Mouse (Mus musculus): ENCODE measurements at regions not wholly inside any gene's neighbourhood (a gene's known extent, or its start where the extent isn't known, plus 50 kb on each side); places are given as distances from the start of the nearest gene placed in this dataset.

GRCm38 (mm10) chr3:66515773-66516406 lies 219.3 kb upstream of the Veph1 start:
- DNase-seq: no peak

- no peak for DNase-seq
These were observed 217.9 kb upstream of the Veph1 start for GRCm38 (mm10) chr3:66514587-66514986.

- DNase-seq: no peak
These were observed 215.8 kb upstream of the Veph1 start for GRCm38 (mm10) chr3:66512408-66512807.

GRCm38 (mm10) chr3:66510455-66510854 lies 213.8 kb upstream of the Veph1 start:
- DNase-seq: no peak

- no peak for DNase-seq
These were observed 209.5 kb upstream of the Veph1 start for GRCm38 (mm10) chr3:66506125-66506524.

GRCm38 (mm10) chr3:66505476-66506076 lies 208.9 kb upstream of the Veph1 start:
- DNase-seq: peak; percentile 61 to 62

GRCm38 (mm10) chr3:66504717-66505116 lies 208.1 kb upstream of the Veph1 start:
- DNase-seq: peak; percentile 16 to 45

GRCm38 (mm10) chr3:66503615-66504014 lies 207.0 kb upstream of the Veph1 start:
- DNase-seq: no peak

GRCm38 (mm10) chr3:66501865-66502264 lies 205.2 kb upstream of the Veph1 start:
- no peak for DNase-seq

- no peak for DNase-seq
These were observed 197.9 kb upstream of the Veph1 start for GRCm38 (mm10) chr3:66494442-66495113.

- DNase-seq: no peak
These were observed 194.2 kb upstream of the Veph1 start for GRCm38 (mm10) chr3:66490696-66491357.

- DNase-seq: no peak
These were observed 192.1 kb upstream of the Veph1 start for GRCm38 (mm10) chr3:66488724-66489123.

- DNase-seq: no peak
These were observed 190.0 kb upstream of the Veph1 start for GRCm38 (mm10) chr3:66486658-66487057.

- DNase-seq: no peak
These were observed 189.5 kb upstream of the Veph1 start for GRCm38 (mm10) chr3:66486184-66486583.

- DNase-seq: peak in 1 of 2 experiments; percentile 12
These were observed 184.1 kb upstream of the Veph1 start for GRCm38 (mm10) chr3:66480718-66481117.

GRCm38 (mm10) chr3:66479266-66479665 lies 182.6 kb upstream of the Veph1 start:
- DNase-seq: peak in 1 of 2 experiments; percentile 11

- DNase-seq: peak; percentile 10 to 22
These were observed 169.7 kb upstream of the Veph1 start for GRCm38 (mm10) chr3:66466321-66466720.

- DNase-seq: peak; percentile 65
These were observed 168.7 kb upstream of the Veph1 start for GRCm38 (mm10) chr3:66465371-66465770.

- DNase-seq: no peak
These were observed 165.7 kb upstream of the Veph1 start for GRCm38 (mm10) chr3:66462341-66462740.

- DNase-seq: no peak
These were observed 149.9 kb upstream of the Veph1 start for GRCm38 (mm10) chr3:66446274-66447159.

GRCm38 (mm10) chr3:66433216-66433615 lies 136.6 kb upstream of the Veph1 start:
- DNase-seq: no peak

- DNase-seq: no peak
These were observed 133.6 kb upstream of the Veph1 start for GRCm38 (mm10) chr3:66430187-66430586.

Measured in cerebellum, postnatal 14 days (tissue).